Mouse (Mus musculus) cortical plate, adult 2 months (tissue): Measurements from ENCODE around the gene Zscan22.

Experiments used
- CTCF ChIP-seq: fragments of 200-500 bp; IDR thresholded peaks from 2 replicates; pipeline ENCODE4 v1.5.1; 2011; ENCODE audit warnings: mild to moderate bottlenecking, control low read depth, low read length; ENCODE audit not compliant: insufficient read depth; ENCODE audit errors: extremely low read depth
- POLR2A ChIP-seq: fragments of 200-500 bp; IDR thresholded peaks from 2 replicates; pipeline ENCODE4 v1.6.1; 2011; ENCODE audit warnings: mild to moderate bottlenecking, low read length, control low read depth; ENCODE audit not compliant: insufficient read depth; ENCODE audit errors: extremely low read depth

DNA sequence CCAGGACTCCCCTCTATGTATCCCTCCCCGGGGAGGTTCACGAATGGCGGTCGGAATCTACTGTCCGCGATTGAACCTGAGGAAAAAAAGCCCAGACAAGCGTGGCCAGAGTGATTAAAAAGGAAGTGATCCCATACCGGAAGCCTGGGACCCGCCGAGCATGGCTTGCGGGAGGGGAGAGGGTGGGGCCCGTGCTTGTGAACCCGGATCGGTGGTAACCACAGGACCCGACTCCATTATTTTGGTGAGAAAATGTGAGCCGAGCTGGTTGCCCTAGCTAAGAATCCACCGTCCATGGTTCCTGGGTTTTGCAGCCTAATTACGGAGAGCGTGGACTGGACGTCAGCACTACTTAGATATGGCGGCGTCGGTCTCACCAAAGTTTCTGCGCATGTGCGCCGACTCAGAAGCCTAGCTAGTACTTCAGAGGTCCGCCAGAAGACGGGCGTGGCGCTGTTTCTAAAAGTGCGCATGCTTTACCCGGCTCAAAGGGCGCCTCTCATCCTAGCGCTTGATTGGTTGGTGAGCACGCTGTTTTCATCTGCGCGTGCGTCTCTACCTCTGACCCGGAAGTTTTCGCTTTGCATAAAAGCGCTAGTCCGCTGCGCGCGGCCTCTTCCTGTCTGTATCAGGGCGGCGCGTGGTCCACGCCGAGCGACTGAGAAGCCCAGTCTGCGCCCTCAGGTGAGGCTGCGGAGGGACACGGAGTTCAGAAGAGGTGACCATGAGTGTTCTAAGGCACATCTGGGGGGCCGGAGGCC lies 24.3 kb downstream of the Zscan22 start, which contains the start of gene Rps5:
- TF ChIP-seq CTCF (peak; percentile 57), POLR2A (peak; percentile 86)
